14 mouse cellular contexts compared by ENCODE assay signal in the genomic region with DNA sequence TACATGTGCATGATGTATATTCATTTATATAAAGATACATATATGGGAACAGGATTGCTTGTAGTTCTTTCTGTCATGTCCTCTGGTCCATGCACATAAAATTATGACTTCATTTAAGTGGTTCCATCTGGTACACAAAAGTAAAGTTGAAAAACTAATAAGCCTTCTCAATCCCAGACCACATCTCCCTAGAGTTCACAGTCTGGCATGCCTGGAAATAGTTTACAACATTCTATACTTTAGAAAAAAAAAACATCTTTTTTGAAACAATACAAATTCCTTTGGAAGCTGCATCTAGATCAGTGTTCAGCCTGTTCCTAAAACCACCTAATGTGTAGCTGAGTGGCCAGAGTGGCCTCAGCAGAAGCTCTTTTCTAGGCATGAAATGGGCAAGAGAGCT.
"Had no signal": no experiment of that assay in that cellular context is flagged by ENCODE, and none has a peak within 500 bp of the region (broad histone marks: within the 10 kb centered on the region; RNA-seq: fewer than 3 reads in every experiment).

No protein-coding gene starts in this region.

- H3K9me3 ChIP-seq: liver, embryonic 15.5 days; megakaryocyte, embryonic 14.5 days; midbrain, embryonic 12.5 days had no signal

- H3K4me2 ChIP-seq: liver, embryonic 11.5 days; liver, embryonic 15.5 days; lung, embryonic 14.5 days; midbrain, embryonic 12.5 days had no signal

- H3K36me3 ChIP-seq: liver, embryonic 15.5 days; midbrain, embryonic 12.5 days had no signal

- ATAC-seq: midbrain, embryonic 16.5 days had no signal

- H3K9ac ChIP-seq: liver, embryonic 15.5 days; lung, embryonic 14.5 days; midbrain, embryonic 12.5 days had no signal

- DNase-seq: kidney, adult 9 months; kidney, postnatal 10 days; kidney, postnatal 4 days; lung, embryonic 14.5 days; lung, postnatal 10 days; right cerebral cortex, postnatal 14 days; thymus, postnatal 36 days had no signal

- H3K27me3 ChIP-seq: liver, embryonic 15.5 days; megakaryocyte, embryonic 14.5 days; midbrain, embryonic 12.5 days had no signal

- H3K27ac ChIP-seq: layer of hippocampus, adult 2 months; liver, embryonic 15.5 days; macrophage; midbrain, embryonic 12.5 days had no signal

- H3K4me1 ChIP-seq: liver, embryonic 15.5 days; megakaryocyte, embryonic 14.5 days; midbrain, embryonic 12.5 days had no signal

- H3K4me3 ChIP-seq: layer of hippocampus, adult 2 months; liver, embryonic 15.5 days; megakaryocyte, embryonic 14.5 days; midbrain, embryonic 12.5 days had no signal
